Mouse (Mus musculus): ENCODE results near the gene Hoxd9. TPM values are rescaled to one million over a fixed set of nuclear protein-coding genes. Genes with fewer than 3 reads are reported as not detected.

Hoxd9 gene
- 57.8 and 67.0 TPM in 2 replicates for polyA plus RNA-seq (2015; fragmentation: Nextera tagmentation; extraction: Ambion mirVana)

DNA sequence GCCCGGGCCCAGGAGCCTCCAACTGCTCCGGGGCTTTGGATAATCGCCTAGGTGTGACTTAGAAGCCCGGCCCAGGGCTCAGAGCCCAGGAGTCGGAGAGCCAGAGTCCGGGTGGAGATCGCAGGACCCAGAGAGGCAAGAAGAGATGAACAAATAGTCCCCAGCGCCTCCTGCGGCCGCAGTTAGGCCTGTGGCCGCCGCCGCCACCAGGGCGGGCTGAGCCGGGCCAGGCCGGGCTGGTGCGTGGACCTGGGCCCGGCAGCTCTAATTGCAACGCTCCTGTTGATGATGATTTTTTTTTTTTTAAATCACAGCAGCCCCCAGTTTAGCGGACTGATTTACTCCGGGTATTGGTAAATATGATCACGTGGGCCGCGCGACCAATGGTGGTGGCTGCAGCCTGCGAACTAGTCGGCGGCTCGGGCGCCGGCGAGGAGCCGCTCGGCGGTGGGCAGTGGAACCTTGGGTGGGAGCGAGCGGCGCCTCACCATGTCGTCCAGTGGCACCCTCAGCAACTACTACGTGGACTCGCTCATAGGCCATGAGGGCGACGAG, at the start of gene Hoxd9:
Gene Hoxd9, plus strand, starts transcription at position 161 of the 555 bp plus-strand sequence.
- Histone ChIP-seq H3K9me3 (replicated peaks; ENCODE audit: low read length) (no peaks in the 10 kb centered on the region), H3K27ac (peak within 1 kb of the TSS; percentile 98), H3K36me3 (ENCODE audit: insufficient read depth, low read length) (0 out of 2 replicates have a peak, but pooled peaks cover 4% of the 10 kb centered on the region), H3K9ac (ENCODE audit: low read depth, low read length) (peak within 1 kb of the TSS; percentile 100), H3K4me1 (replicated peaks; ENCODE audit: insufficient read depth, low read length) (peaks cover 15% of the 10 kb centered on the region), H3K4me3 (replicated peaks; ENCODE audit: low read depth, low read length) (peak within 1 kb of the TSS; percentile 91), H3K4me2 (ENCODE audit: low read length) (peak within 1 kb of the TSS; percentile 90), H3K27me3 (ENCODE audit: insufficient read depth, low read length) (no peaks in the 10 kb centered on the region)
- peak; percentile 89 for DNase-seq (ENCODE audit: low spot score)
- ATAC-seq (replicated peaks; ENCODE audit: low FRiP score, low read depth), result peak; percentile 66
- under 1% methylated on average over 43 of the region's 43 CpGs for WGBS
- TF ChIP-seq CTCF (IDR thresholded peaks at IDR 0.05; ENCODE audit: low read depth), result peak; percentile 38

- H3K36me3 ChIP-seq (ENCODE audit: insufficient read depth, low read length), result no peaks in the 10 kb centered on the region
- no peak overlapping the region for H3K4me3 ChIP-seq (replicated peaks; ENCODE audit: low read depth, low read length)
- no peak overlapping the region for H3K9ac ChIP-seq (ENCODE audit: low read depth, low read length)
- H3K27me3 ChIP-seq (ENCODE audit: insufficient read depth, low read length), result peaks cover 84% of the 10 kb centered on the region
- H3K4me2 ChIP-seq (ENCODE audit: low read length), result no peak overlapping the region
- no peak overlapping the region for H3K27ac ChIP-seq
- TF ChIP-seq CTCF (IDR thresholded peaks at IDR 0.05; ENCODE audit: low read depth), result no peak
- no peaks in the 10 kb centered on the region for H3K9me3 ChIP-seq (replicated peaks; ENCODE audit: low read length)
- H3K4me1 ChIP-seq (replicated peaks; ENCODE audit: insufficient read depth, low read length), result peaks cover 7% of the 10 kb centered on the region; the same call in 1 of the 2 replicates
- WGBS, result 36% methylated on average over 2 of the region's 2 CpGs
- DNase-seq (ENCODE audit: low spot score) (peak; percentile 30), ATAC-seq (replicated peaks; ENCODE audit: low FRiP score, low read depth) (no peak)
These were observed 44.6 kb upstream of the Hoxd9 start for GRCm38 (mm10) chr2:74652996-74653340.

DNA sequence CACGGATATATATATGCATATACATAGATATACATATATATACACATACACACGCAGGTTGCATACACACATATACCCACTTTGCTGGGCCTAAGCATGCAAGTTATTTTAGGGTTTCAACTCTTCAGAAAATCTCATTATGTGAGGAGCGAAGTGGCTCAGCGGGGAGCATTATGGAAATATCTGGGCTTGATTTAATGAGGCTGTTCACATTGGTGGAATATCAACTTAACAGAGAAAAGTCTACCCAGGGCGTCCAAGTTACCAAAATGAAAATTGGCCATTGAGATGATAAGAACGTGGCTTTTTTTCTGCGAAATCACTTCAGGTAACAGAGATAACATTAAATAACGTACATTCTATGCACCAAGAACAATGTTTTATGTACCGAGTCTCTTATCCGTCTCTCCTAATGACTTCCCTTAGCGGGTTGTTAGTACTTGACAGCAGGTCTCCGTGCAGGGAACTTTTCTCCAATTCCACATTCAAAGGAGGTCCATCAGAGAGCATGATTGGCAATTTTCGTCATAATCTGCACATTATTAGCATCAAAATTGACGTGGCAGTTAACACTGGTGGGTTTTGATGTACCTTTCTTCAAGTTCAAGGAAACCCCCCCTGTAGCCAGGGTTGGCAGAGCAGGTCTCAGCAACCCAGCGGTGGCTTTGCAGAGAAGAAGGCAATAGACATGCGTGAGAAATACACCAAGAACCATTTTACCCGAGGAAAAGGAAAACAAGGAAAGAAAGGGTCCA, 43.6 kb upstream of the Hoxd9 start:
- Histone ChIP-seq H3K4me2 (ENCODE audit: low read length) (no peak overlapping the region), H3K9me3 (replicated peaks; ENCODE audit: low read length) (no peaks in the 10 kb centered on the region), H3K27me3 (ENCODE audit: insufficient read depth, low read length) (peaks cover 80% of the 10 kb centered on the region), H3K4me3 (replicated peaks; ENCODE audit: low read depth, low read length) (no peak overlapping the region), H3K27ac (no peak overlapping the region), H3K4me1 (replicated peaks; ENCODE audit: insufficient read depth, low read length) (peaks cover 4% of the 10 kb centered on the region; the same call in 1 of the 2 replicates), H3K9ac (ENCODE audit: low read depth, low read length) (no peak overlapping the region), H3K36me3 (ENCODE audit: insufficient read depth, low read length) (no peaks in the 10 kb centered on the region)
- TF ChIP-seq CTCF (IDR thresholded peaks at IDR 0.05; ENCODE audit: low read depth), result no peak
- DNase-seq (ENCODE audit: low spot score) (peak; percentile 31), ATAC-seq (replicated peaks; ENCODE audit: low FRiP score, low read depth) (no peak)
- 14% methylated on average over 17 of the region's 17 CpGs for WGBS

- Histone ChIP-seq H3K9me3 (replicated peaks; ENCODE audit: low read length) (no peaks in the 10 kb centered on the region), H3K36me3 (ENCODE audit: insufficient read depth, low read length) (no peaks in the 10 kb centered on the region), H3K4me3 (replicated peaks; ENCODE audit: low read depth, low read length) (no peak overlapping the region), H3K27me3 (ENCODE audit: insufficient read depth, low read length) (peaks cover 70% of the 10 kb centered on the region), H3K27ac (no peak overlapping the region), H3K9ac (ENCODE audit: low read depth, low read length) (no peak overlapping the region), H3K4me1 (replicated peaks; ENCODE audit: insufficient read depth, low read length) (peaks cover 4% of the 10 kb centered on the region; the same call in 1 of the 2 replicates), H3K4me2 (ENCODE audit: low read length) (no peak overlapping the region)
- DNase-seq (ENCODE audit: low spot score), result peak; percentile 0
- ATAC-seq (replicated peaks; ENCODE audit: low FRiP score, low read depth), result peak; percentile 25
- WGBS, result 5% methylated on average over 20 of the region's 20 CpGs
- no peak for TF ChIP-seq CTCF (IDR thresholded peaks at IDR 0.05; ENCODE audit: low read depth)
These were observed 42.6 kb upstream of the Hoxd9 start for GRCm38 (mm10) chr2:74654743-74655419.

DNA sequence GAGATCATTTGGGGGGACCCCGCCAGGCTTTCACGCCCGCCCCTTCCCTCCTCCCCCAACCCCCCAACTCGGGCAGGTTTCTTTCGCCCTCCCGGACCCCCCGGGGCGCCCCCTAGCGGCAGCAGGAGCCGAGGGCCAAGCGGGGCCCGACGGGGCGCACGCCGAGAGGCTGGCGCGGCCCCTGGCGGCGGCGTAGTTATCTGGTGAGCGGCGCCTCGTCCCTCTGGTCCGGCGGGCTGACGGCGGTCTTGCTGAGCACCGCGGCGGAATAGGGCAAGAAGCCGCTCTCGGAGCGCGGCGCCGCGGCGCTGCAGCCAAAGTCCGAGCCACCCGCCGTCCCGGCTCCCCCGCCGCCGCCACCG, 42.1 kb upstream of the Hoxd9 start:
- no peak overlapping the region for H3K9ac ChIP-seq (ENCODE audit: low read depth, low read length)
- peak; percentile 45 for TF ChIP-seq CTCF (IDR thresholded peaks at IDR 0.05; ENCODE audit: low read depth)
- WGBS, result under 1% methylated on average over 36 of the region's 47 CpGs
- DNase-seq (ENCODE audit: low spot score) (peak; percentile 50), ATAC-seq (replicated peaks; ENCODE audit: low FRiP score, low read depth) (peak; percentile 17; the same call in 1 of the 2 replicates)
- H3K4me2 ChIP-seq (ENCODE audit: low read length), result peak overlapping the region; percentile 39
- H3K36me3 ChIP-seq (ENCODE audit: insufficient read depth, low read length), result no peaks in the 10 kb centered on the region
- H3K4me1 ChIP-seq (replicated peaks; ENCODE audit: insufficient read depth, low read length), result peaks cover 4% of the 10 kb centered on the region; the same call in 1 of the 2 replicates
- H3K27me3 ChIP-seq (ENCODE audit: insufficient read depth, low read length), result peaks cover 68% of the 10 kb centered on the region
- H3K4me3 ChIP-seq (replicated peaks; ENCODE audit: low read depth, low read length), result peak overlapping the region; percentile 19
- H3K9me3 ChIP-seq (replicated peaks; ENCODE audit: low read length), result no peaks in the 10 kb centered on the region
- no peak overlapping the region for H3K27ac ChIP-seq
